ENCODE assay signal across 8 mouse cellular contexts in the genomic region with DNA sequence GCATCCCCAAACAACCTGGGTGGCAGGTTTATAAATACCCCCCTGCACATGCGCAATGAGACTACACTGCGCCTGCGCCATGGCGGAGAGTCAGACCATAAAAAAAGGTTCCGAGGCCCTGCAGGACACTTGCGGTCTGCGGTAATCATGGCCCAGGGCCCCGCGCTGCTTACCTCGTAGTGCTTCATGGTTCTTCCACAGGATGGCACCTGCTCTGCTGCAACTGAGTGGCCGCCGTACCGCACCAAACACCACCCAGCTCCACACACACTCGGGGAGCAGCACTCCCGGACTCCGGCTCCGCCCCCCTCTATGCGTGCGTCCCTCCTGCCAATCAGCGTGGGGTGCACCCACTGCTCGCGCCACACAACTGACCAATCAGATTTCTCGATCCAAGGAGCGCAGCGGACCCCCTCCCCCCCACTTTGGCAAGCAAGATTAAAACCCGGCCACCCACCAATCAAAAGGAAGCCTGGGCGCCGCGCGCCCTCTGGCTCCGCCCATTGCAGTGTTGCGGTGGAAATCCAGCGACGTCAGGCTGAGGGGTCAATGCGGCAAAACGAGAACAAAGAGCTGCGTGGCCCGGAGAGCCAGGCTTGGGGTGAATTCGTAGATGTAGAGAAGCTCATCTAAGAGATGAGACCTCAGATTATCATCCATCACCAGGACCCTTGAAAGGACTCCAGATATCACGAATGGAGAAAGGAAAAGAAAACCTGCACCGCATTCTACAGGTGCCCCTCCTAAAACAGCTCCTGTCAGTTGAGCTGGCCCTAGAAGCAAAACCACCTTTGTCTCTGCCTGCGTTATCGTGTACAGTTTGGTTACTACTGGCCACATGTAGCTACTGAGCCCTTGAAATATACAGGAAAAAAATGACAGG. TPM values are rescaled to one million over a fixed set of nuclear protein-coding genes. Genes with fewer than 3 reads are reported as not detected.
DNase-seq lines count a peak whose midpoint lies in the region; ATAC-seq and TF ChIP-seq lines count a peak whose summit lies in the region.

No protein-coding gene starts in this region.

- DNase-seq in gastrocnemius, adult 8-10 months (ENCODE audit: low spot score in 2 of 2): peak; percentile 94 to 95
- DNase-seq in induced T-regulatory cell, adult 2 months (ENCODE audit: low read depth): peak; percentile 99
- DNase-seq in left cerebral cortex, adult 9 months (ENCODE audit: low spot score in 2 of 2): peak; percentile 94 to 98
- peak; percentile 96 for DNase-seq in right cerebral cortex, postnatal 14 days
- peak; percentile 91 to 96 for DNase-seq in urinary bladder, postnatal 36 days (ENCODE audit: low spot score in 2 of 2)

- peak overlapping the region; percentile 91 for H3K4me3 ChIP-seq in cortical plate, adult 2 months (ENCODE audit: insufficient read depth, low read length)

- peak overlapping the region; percentile 91 for H3K27ac ChIP-seq in cortical plate, adult 2 months (ENCODE audit: insufficient read depth, low read length)

- TF ChIP-seq CTCF in cortical plate, adult 2 months (IDR thresholded peaks at IDR 0.05; ENCODE audit: extremely low read depth, insufficient read depth, low read length): no peak

- peak; percentile 90 for TF ChIP-seq POLR2A in cortical plate, adult 2 months (IDR thresholded peaks at IDR 0.05; ENCODE audit: extremely low read depth, insufficient read depth, low read length)

- H3K4me1 ChIP-seq in cortical plate, adult 2 months (ENCODE audit: control insufficient read depth, insufficient read depth, low read length): peaks cover 7% of the 10 kb centered on the region

- peak; percentile 93 for ATAC-seq in activated CD4-positive, CD25-positive, alpha-beta regulatory T cell, adult 4 months
- ATAC-seq in megakaryocyte progenitor cell, adult 5-6 weeks (replicated peaks; ENCODE audit: poor library complexity): peak; percentile 91

RNA-seq across cellular contexts. Expression of gene Tecr, which starts 13.4 kb away (rescaled TPM):
- 100 to 1,000 TPM; 421 to 424 TPM for polyA plus RNA-seq in activated CD4-positive, CD25-positive, alpha-beta regulatory T cell, adult 4 months (2017; shearing (Covaris generic))
- 854 and 882 TPM in 2 replicates for polyA plus RNA-seq in cortical plate, adult 2 months (2012; rRNA removed)
- total RNA-seq in gastrocnemius, adult 8-10 months (2022): 100 to 1,000 TPM; 461 to 506 (median 481) TPM
- 363 and 424 TPM in 2 replicates for total RNA-seq in megakaryocyte progenitor cell, adult 5-6 weeks (2015)
- 324 and 345 TPM in 2 replicates for total RNA-seq in megakaryocyte progenitor cell, adult 5-6 weeks (2017)

RNA-seq across cellular contexts. Expression of gene Dnajb1, which starts 13.6 kb away (rescaled TPM):
- polyA plus RNA-seq in activated CD4-positive, CD25-positive, alpha-beta regulatory T cell, adult 4 months (2017; shearing (Covaris generic)): 10 to 100 TPM; 40.7 to 44.0 TPM
- 39.7 and 41.9 TPM in 2 replicates for polyA plus RNA-seq in cortical plate, adult 2 months (2012; rRNA removed)
- 1 to 10 TPM; 3.6 to 7.9 (median 3.8) TPM for total RNA-seq in gastrocnemius, adult 8-10 months (2022)
- total RNA-seq in megakaryocyte progenitor cell, adult 5-6 weeks (2015): 45.5 and 47.6 TPM in 2 replicates
- 26.2 and 28.0 TPM in 2 replicates for total RNA-seq in megakaryocyte progenitor cell, adult 5-6 weeks (2017)

RNA-seq across cellular contexts. Expression of gene Ndufb7, which starts 27.9 kb away (rescaled TPM):
- 100 to 1,000 TPM; 350 to 354 TPM for polyA plus RNA-seq in activated CD4-positive, CD25-positive, alpha-beta regulatory T cell, adult 4 months (2017; shearing (Covaris generic))
- polyA plus RNA-seq in cortical plate, adult 2 months (2012; rRNA removed): 324 and 325 TPM in 2 replicates
- 100 to 1,000 TPM; 262 to 329 (median 295) TPM for total RNA-seq in gastrocnemius, adult 8-10 months (2022)
- 158 and 163 TPM in 2 replicates for total RNA-seq in megakaryocyte progenitor cell, adult 5-6 weeks (2015)
- 252 and 255 TPM in 2 replicates for total RNA-seq in megakaryocyte progenitor cell, adult 5-6 weeks (2017)

RNA-seq across cellular contexts. Expression of gene Gipc1, which starts 58.1 kb away (rescaled TPM):
- 10 to 100 TPM; 21.5 to 26.8 TPM for polyA plus RNA-seq in activated CD4-positive, CD25-positive, alpha-beta regulatory T cell, adult 4 months (2017; shearing (Covaris generic))
- 93.6 and 94.6 TPM in 2 replicates for polyA plus RNA-seq in cortical plate, adult 2 months (2012; rRNA removed)
- 10 to 100 TPM; 14.5 to 18.1 (median 17.6) TPM for total RNA-seq in gastrocnemius, adult 8-10 months (2022)
- total RNA-seq in megakaryocyte progenitor cell, adult 5-6 weeks (2015): 14.7 and 19.0 TPM in 2 replicates
- total RNA-seq in megakaryocyte progenitor cell, adult 5-6 weeks (2017): 14.3 and 17.8 TPM in 2 replicates

RNA-seq across cellular contexts. Expression of gene Olfr370, which starts 58.8 kb away (rescaled TPM):
- not detected for polyA plus RNA-seq in activated CD4-positive, CD25-positive, alpha-beta regulatory T cell, adult 4 months (2017; shearing (Covaris generic))
- polyA plus RNA-seq in cortical plate, adult 2 months (2012; rRNA removed): not detected in 2 replicates
- total RNA-seq in gastrocnemius, adult 8-10 months (2022): not detected
- not detected in 2 replicates for total RNA-seq in megakaryocyte progenitor cell, adult 5-6 weeks (2015)
- not detected in 2 replicates for total RNA-seq in megakaryocyte progenitor cell, adult 5-6 weeks (2017)

Comparison
In these comparisons a context has a peak if more than half of its experiments do, and no peak if none do; other contexts are left out.
1. Peak in every context shown above with its lines: DNase-seq, ATAC-seq, H3K4me3 ChIP-seq and H3K27ac ChIP-seq.